Mouse (Mus musculus) small intestine, adult 2 months (tissue): ENCODE measurements at regions not wholly inside any gene's neighbourhood (a gene's known extent, or its start where the extent isn't known, plus 50 kb on each side); places are given as distances from the start of the nearest gene placed in this dataset.

Source experiments
- H3K27ac ChIP-seq: fragments of 200-500 bp; 2 replicates; pipeline ENCODE4 v1.5.1; 2012; ENCODE audit warnings: low read depth, low read length, control low read depth, inconsistent platforms; ENCODE audit not compliant: insufficient read depth
- H3K27me3 ChIP-seq: fragments of 200-500 bp; 2 replicates; pipeline ENCODE4 v1.6.1; 2012; ENCODE audit warnings: mild to moderate bottlenecking, moderate library complexity, low read length, inconsistent platforms; ENCODE audit not compliant: control insufficient read depth, insufficient read depth
- H3K36me3 ChIP-seq: fragments of 200-500 bp; 2 replicates; pipeline ENCODE4 v1.6.1; 2012; ENCODE audit warnings: mild to moderate bottlenecking, low read length, control low read depth, inconsistent platforms; ENCODE audit not compliant: control insufficient read depth, insufficient read depth
- H3K4me1 ChIP-seq: fragments of 200-500 bp; 2 replicates; pipeline ENCODE4 v1.6.1; 2012; ENCODE audit warnings: low read length, inconsistent platforms, mixed read lengths; ENCODE audit not compliant: control insufficient read depth, insufficient read depth, insufficient read length
- H3K4me3 ChIP-seq: fragments of 200-500 bp; 2 replicates; pipeline ENCODE4 v1.5.1; 2012; ENCODE audit warnings: low read depth, mild to moderate bottlenecking, control low read depth, inconsistent platforms, low read length, moderate library complexity
- CTCF ChIP-seq: fragments of 200-500 bp; IDR thresholded peaks from 2 replicates; pipeline ENCODE4 v1.5.1; 2012; ENCODE audit warnings: low read depth, mild to moderate bottlenecking, control low read depth, inconsistent platforms, low read length, moderate library complexity, mixed read lengths; ENCODE audit not compliant: insufficient replicate concordance, insufficient read length; ENCODE audit errors: extremely low read depth
- POLR2A ChIP-seq: fragments of 200-500 bp; IDR thresholded peaks from 2 replicates; pipeline ENCODE4 v1.6.1; 2012; ENCODE audit warnings: low read depth, mild to moderate bottlenecking, control low read depth, inconsistent platforms, low read length, moderate library complexity
- WGBS: fragments of 180-500 bp; shearing (Covaris S2); methylation state at CpG from one replicate; pipeline ENCODE4 v1.1.7; 2018; 5-methylcytosine and 5-hydroxymethylcytosine counted together

GRCm38 (mm10) chr12:85527011-85527410 lies 53.3 kb downstream of the Fos start:
- no peaks in the 10 kb centered on the region for H3K4me1 ChIP-seq
- H3K27ac ChIP-seq: no peak overlapping the region
- H3K4me3 ChIP-seq: no peak overlapping the region
- WGBS: 84% methylated on average over 9 of the region's 9 CpGs
- no peaks in the 10 kb centered on the region for H3K27me3 ChIP-seq
- TF ChIP-seq POLR2A (no peak), CTCF (no peak)
- no peaks in the 10 kb centered on the region for H3K36me3 ChIP-seq

- H3K27ac ChIP-seq: no peak overlapping the region
- H3K27me3 ChIP-seq: no peaks in the 10 kb centered on the region
- 79% methylated on average over 1 of the region's 1 CpGs for WGBS
- no peaks in the 10 kb centered on the region for H3K4me1 ChIP-seq
- TF ChIP-seq CTCF (peak; percentile 32; the same call in 1 of the 2 replicates), POLR2A (no peak)
- H3K4me3 ChIP-seq: no peak overlapping the region
- no peaks in the 10 kb centered on the region for H3K36me3 ChIP-seq
Observed at GRCm38 (mm10) chr12:85531638-85532037, 57.9 kb downstream of the Fos start.

- H3K27ac ChIP-seq: peak overlapping the region; percentile 69
- H3K4me3 ChIP-seq: no peak overlapping the region
- no peak for TF ChIP-seq CTCF
- TF ChIP-seq POLR2A: no peak
- no peaks in the 10 kb centered on the region for H3K36me3 ChIP-seq
- no peaks in the 10 kb centered on the region for H3K4me1 ChIP-seq
- WGBS: 63% methylated on average over 3 of the region's 3 CpGs
- no peaks in the 10 kb centered on the region for H3K27me3 ChIP-seq
Observed at GRCm38 (mm10) chr12:85532221-85532612, 58.5 kb downstream of the Fos start.

- no peak for TF ChIP-seq CTCF
- TF ChIP-seq POLR2A: no peak
- Histone ChIP-seq H3K4me1 (no peaks in the 10 kb centered on the region), H3K27me3 (no peaks in the 10 kb centered on the region), H3K4me3 (no peak overlapping the region), H3K27ac (peak overlapping the region; percentile 69), H3K36me3 (no peaks in the 10 kb centered on the region)
- WGBS: 50% methylated on average over 14 of the region's 14 CpGs
Observed at GRCm38 (mm10) chr12:85532613-85533460, 59.1 kb downstream of the Fos start.

GRCm38 (mm10) chr12:85533603-85534002 lies 59.9 kb downstream of the Fos start:
- no peaks in the 10 kb centered on the region for H3K27me3 ChIP-seq
- TF ChIP-seq POLR2A: no peak
- no peak for TF ChIP-seq CTCF

GRCm38 (mm10) chr12:85539423-85539822 lies 59.4 kb upstream of the Jdp2 start:
- no peaks in the 10 kb centered on the region for H3K27me3 ChIP-seq
- no peak overlapping the region for H3K4me3 ChIP-seq
- WGBS: 31% methylated on average over 7 of the region's 7 CpGs
- H3K4me1 ChIP-seq: peaks cover 3% of the 10 kb centered on the region
- H3K36me3 ChIP-seq: no peaks in the 10 kb centered on the region
- no peak overlapping the region for H3K27ac ChIP-seq
- TF ChIP-seq POLR2A (no peak), CTCF (no peak)

More at GRCm38 (mm10) chr12:85533603-85534002, 59.9 kb downstream of the Fos start:
- WGBS: 65% methylated on average over 3 of the region's 3 CpGs
- H3K36me3 ChIP-seq: no peaks in the 10 kb centered on the region
- no peaks in the 10 kb centered on the region for H3K4me1 ChIP-seq
- H3K4me3 ChIP-seq: no peak overlapping the region
- H3K27ac ChIP-seq: no peak overlapping the region

- 6% methylated on average over 3 of the region's 3 CpGs for WGBS
- H3K27me3 ChIP-seq: no peaks in the 10 kb centered on the region
- TF ChIP-seq POLR2A: no peak
- TF ChIP-seq CTCF: no peak
- H3K4me1 ChIP-seq: peaks cover 3% of the 10 kb centered on the region
- peak overlapping the region; percentile 37; the same call in 1 of the 2 replicates for H3K27ac ChIP-seq
- no peak overlapping the region for H3K4me3 ChIP-seq
- H3K36me3 ChIP-seq: no peaks in the 10 kb centered on the region
Observed at GRCm38 (mm10) chr12:85541153-85541552, 57.7 kb upstream of the Jdp2 start.

GRCm38 (mm10) chr12:85542881-85543280 lies 55.9 kb upstream of the Jdp2 start:
- Histone ChIP-seq H3K27me3 (no peaks in the 10 kb centered on the region), H3K4me1 (peaks cover 3% of the 10 kb centered on the region), H3K36me3 (no peaks in the 10 kb centered on the region), H3K4me3 (no peak overlapping the region), H3K27ac (no peak overlapping the region)
- TF ChIP-seq CTCF (no peak), POLR2A (no peak)
- WGBS: 53% methylated on average over 6 of the region's 6 CpGs
